Mouse (Mus musculus) subcutaneous adipose tissue, adult 2 months (tissue): Measurements from ENCODE around the gene Snrnp25. TPM values are rescaled to one million over a fixed set of nuclear protein-coding genes. Genes with fewer than 3 reads are reported as not detected.

Experiments used
- polyA plus RNA-seq: library from polyadenylated mRNA; depleted of rRNA; stranded (reverse); fragments of >200 nt; gene quantifications from 2 replicates; pipeline ENCODE4 v1.2.3, GENCODE M21; 2012; ENCODE audit warnings: low replicate concordance; rRNA removed

Snrnp25 gene
- 20.6 and 25.6 TPM in 2 replicates for polyA plus RNA-seq

DNA sequence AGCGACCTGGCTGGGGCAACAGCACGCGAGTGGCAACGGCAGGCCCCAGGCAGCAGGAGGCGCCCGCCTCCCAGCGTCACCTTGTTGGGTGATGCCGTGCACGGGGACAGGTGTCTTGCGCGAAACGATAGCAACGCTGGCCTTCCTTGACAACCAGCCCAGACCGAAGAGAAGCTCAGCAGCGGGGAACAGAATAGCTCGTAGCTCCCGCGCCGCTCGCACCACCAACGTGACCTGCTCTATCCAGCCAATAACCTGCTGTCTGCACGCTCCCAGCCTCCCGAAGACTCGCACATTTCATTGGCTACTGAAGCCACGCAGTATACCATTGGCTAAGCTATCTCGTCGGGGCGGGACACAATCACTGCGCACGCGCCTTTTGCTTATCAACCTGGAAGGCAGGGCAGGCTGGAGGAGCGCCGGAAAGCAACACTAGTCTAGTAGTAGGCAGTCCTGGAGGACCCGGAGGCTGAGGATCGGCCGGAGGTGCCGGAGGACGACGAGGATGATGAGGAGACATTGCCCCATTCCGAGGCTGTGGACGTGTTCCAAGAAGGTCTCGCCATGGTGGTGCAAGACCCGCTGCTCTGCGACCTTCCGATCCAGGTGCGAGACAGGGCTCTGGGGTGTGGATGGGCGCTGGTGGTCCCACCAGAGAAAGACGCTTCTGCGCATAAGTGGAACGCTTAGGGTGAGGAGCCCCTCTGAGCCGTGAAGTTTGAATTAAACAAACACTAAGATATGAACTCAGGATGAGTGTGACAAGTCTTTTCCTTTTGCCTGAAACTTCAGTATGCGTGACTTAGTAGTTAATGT, at the start of gene Snrnp25:
Gene Snrnp25, plus strand, starts transcription at position 358 of the 816 bp plus-strand sequence.

DNA sequence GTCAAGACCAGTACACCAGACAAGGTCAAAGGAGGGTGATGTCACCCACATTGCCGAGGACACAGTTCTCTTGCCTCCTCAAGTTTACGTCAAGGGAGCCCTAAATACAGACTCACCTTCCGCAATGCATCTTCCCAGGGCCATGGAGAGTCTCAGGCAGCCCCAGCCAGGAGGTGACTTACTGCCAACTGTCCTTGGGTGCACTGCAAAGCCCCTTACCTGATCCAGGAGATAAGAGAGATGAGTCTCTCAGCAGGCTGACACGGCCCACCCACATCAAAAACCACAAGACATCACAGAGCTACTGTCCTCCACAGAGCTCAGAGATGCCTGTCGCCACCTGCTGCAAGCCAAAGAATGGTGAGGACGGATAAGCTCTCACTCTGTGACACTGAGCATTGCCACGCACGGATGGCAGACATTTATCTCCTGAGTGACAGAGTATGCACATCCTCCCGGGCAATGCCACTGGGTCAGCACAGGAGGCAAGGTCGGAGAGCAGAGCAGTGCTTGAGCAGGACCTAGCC, 5.1 kb upstream of the Snrnp25 start, which contains the start of gene Il9r:
Gene Il9r, minus strand, starts transcription at position 205 of the 527 bp plus-strand sequence.

DNA sequence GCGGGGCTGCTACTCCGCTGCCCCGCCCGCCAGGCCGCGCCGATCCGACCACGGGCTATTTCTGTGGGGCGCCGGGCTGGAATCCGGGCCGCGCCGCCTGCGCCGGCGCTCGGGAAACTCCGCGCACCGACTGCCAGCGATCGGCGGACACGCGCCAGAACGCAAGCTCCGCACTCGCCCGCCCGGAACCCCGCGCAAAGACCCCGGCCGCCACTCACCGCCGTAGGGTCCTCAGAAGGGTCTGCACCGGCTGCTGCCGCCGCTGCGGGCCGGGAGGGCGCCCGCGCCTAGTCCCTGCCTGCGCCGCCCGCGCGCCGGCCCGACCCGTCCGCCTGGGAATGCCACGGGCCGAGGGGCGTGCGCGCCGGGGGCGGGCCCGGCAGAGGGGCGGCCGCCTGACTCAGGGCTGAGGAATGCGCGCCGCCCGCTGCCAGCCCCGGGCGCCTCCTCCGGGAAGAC, 16.8 kb downstream of the Snrnp25 start, which contains the start of gene Rhbdf1:
Gene Rhbdf1, minus strand, starts transcription at position 350 of the 459 bp plus-strand sequence.

DNA sequence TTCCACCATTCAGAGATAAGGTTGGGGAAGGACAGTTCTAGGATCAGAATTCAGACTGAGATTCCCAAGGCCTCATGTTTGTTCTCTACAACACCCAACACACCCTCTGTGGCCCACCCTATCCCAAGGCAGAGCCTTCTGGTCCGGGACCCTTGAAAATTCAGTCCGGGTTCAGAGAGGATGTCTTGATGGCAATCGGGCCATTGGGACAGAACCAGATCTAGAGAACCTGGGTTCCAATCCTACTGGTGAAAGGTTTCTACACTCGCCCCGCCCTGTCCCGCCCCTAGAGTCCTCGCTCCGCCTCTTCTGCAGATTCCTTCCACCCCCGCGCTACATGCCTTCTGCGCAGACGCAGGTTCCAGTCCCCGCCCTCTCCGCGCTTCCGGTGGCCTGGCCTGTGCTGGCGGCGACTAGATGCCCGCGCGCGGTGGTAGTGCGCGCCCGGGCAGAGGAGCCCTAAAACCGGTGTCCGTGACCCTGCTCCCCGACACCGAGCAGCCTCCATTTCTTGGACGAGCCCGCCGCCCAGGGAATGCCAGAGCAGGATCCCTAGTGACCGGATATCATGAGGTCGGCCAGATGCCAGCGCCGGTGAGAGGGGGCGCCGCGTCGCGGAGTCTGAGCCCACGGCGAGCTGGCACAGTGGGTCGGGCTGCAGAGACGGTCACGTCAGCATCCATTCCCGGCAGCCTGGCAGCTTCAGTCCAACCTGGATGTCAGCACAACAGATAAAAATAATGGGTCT, 21.1 kb downstream of the Snrnp25 start, which contains the start of gene Mpg:
Gene Mpg, plus strand, starts transcription at position 382 of the 748 bp plus-strand sequence.

Other genes starting within 250 kb of the Snrnp25 start
- not detected in 2 replicates for gene 4930524B15Rik, start 239.8 kb upstream of the Snrnp25 start, polyA plus RNA-seq
- gene Nsg2, start 205.0 kb upstream of the Snrnp25 start, polyA plus RNA-seq = 0.16 and 4.3 TPM in 2 replicates
- gene Il9r, start 5.1 kb upstream of the Snrnp25 start, polyA plus RNA-seq = 0.24 and 0.28 TPM in 2 replicates
- gene Rhbdf1, start 16.9 kb downstream of the Snrnp25 start, polyA plus RNA-seq = 143 and 170 TPM in 2 replicates
- 12.4 and 18.9 TPM in 2 replicates for gene Mpg, start 21.1 kb downstream of the Snrnp25 start, polyA plus RNA-seq
- 119 and 138 TPM in 2 replicates for gene Nprl3, start 62.3 kb downstream of the Snrnp25 start, polyA plus RNA-seq
- gene Hba-x, start 71.0 kb downstream of the Snrnp25 start, polyA plus RNA-seq = not detected in 2 replicates
- 580 and 945 TPM in 2 replicates for gene Hba-a1, start 78.1 kb downstream of the Snrnp25 start, polyA plus RNA-seq
- gene Hbq1b, start 81.5 kb downstream of the Snrnp25 start, polyA plus RNA-seq = 0.36 and 1.1 TPM in 2 replicates
- gene Hba-a2, start 91.1 kb downstream of the Snrnp25 start, polyA plus RNA-seq = 1,538 and 2,454 TPM in 2 replicates
- gene Hbq1a, start 94.7 kb downstream of the Snrnp25 start, polyA plus RNA-seq = not detected in 2 replicates
- gene Sh3pxd2b, start 142.4 kb downstream of the Snrnp25 start, polyA plus RNA-seq = 23.2 and 58.2 TPM in 2 replicates
- gene Ubtd2, start 250.0 kb downstream of the Snrnp25 start, polyA plus RNA-seq = 11.8 and 25.6 TPM in 2 replicates